Mouse (Mus musculus): ENCODE measurements at regions not wholly inside any gene's neighbourhood (a gene's known extent, or its start where the extent isn't known, plus 50 kb on each side); places are given as distances from the start of the nearest gene placed in this dataset.

GRCm38 (mm10) chr3:38042614-38043013 is 318.3 kb upstream of the Gm5148 start:
- DNase-seq (ENCODE audit: low read depth): no peak

GRCm38 (mm10) chr3:38036131-38036530 is 311.8 kb upstream of the Gm5148 start:
- no peak for DNase-seq (ENCODE audit: low read depth)

- DNase-seq (ENCODE audit: low read depth): no peak
These were observed 309.8 kb upstream of the Gm5148 start for GRCm38 (mm10) chr3:38034138-38034537.

GRCm38 (mm10) chr3:38014768-38015167 is 290.5 kb upstream of the Gm5148 start:
- no peak for DNase-seq (ENCODE audit: low read depth)

GRCm38 (mm10) chr3:38009168-38009567 is 284.9 kb upstream of the Gm5148 start:
- DNase-seq (ENCODE audit: low read depth): peak; percentile 14

GRCm38 (mm10) chr3:38008321-38008720 is 284.0 kb upstream of the Gm5148 start:
- no peak for DNase-seq (ENCODE audit: low read depth)

GRCm38 (mm10) chr3:38007626-38008025 is 283.3 kb upstream of the Gm5148 start:
- no peak for DNase-seq (ENCODE audit: low read depth)

GRCm38 (mm10) chr3:38002275-38002674 is 278.0 kb upstream of the Gm5148 start:
- no peak for DNase-seq (ENCODE audit: low read depth)

GRCm38 (mm10) chr3:37999779-38000178 is 275.5 kb upstream of the Gm5148 start:
- DNase-seq (ENCODE audit: low read depth): no peak

- DNase-seq (ENCODE audit: low read depth): no peak
These were observed 273.7 kb upstream of the Gm5148 start for GRCm38 (mm10) chr3:37997998-37998397.

GRCm38 (mm10) chr3:37989992-37990391 is 265.7 kb upstream of the Gm5148 start:
- no peak for DNase-seq (ENCODE audit: low read depth)

GRCm38 (mm10) chr3:37987775-37988505 is 263.6 kb upstream of the Gm5148 start:
- DNase-seq (ENCODE audit: low read depth): no peak

GRCm38 (mm10) chr3:37987007-37987774 is 262.9 kb upstream of the Gm5148 start:
- DNase-seq (ENCODE audit: low read depth): no peak

- no peak for DNase-seq (ENCODE audit: low read depth)
These were observed 260.4 kb upstream of the Gm5148 start for GRCm38 (mm10) chr3:37984706-37985105.

GRCm38 (mm10) chr3:37981481-37982180 is 257.3 kb upstream of the Gm5148 start:
- peak; percentile 62 for DNase-seq (ENCODE audit: low read depth)

- peak; percentile 59 for DNase-seq (ENCODE audit: low read depth)
These were observed 255.6 kb upstream of the Gm5148 start for GRCm38 (mm10) chr3:37979871-37980270.

- peak; percentile 47 for DNase-seq (ENCODE audit: low read depth)
These were observed 254.2 kb upstream of the Gm5148 start for GRCm38 (mm10) chr3:37978481-37978880.

- DNase-seq (ENCODE audit: low read depth): no peak
These were observed 253.2 kb upstream of the Gm5148 start for GRCm38 (mm10) chr3:37977453-37977852.

- no peak for DNase-seq (ENCODE audit: low read depth)
These were observed 252.3 kb upstream of the Gm5148 start for GRCm38 (mm10) chr3:37976566-37976965.

- no peak for DNase-seq (ENCODE audit: low read depth)
These were observed 251.0 kb upstream of the Gm5148 start for GRCm38 (mm10) chr3:37975194-37975756.

- no peak for DNase-seq (ENCODE audit: low read depth)
These were observed 248.6 kb upstream of the Gm5148 start for GRCm38 (mm10) chr3:37972931-37973330.

GRCm38 (mm10) chr3:37971240-37971639 is 246.9 kb upstream of the Gm5148 start:
- DNase-seq (ENCODE audit: low read depth): no peak

All from naive thymus-derived CD4-positive, alpha-beta T cell, adult 2 months (primary cell).